Mouse (Mus musculus): Measurements from ENCODE around the gene Hist1h1a. TPM values are rescaled to one million over a fixed set of nuclear protein-coding genes. Genes with fewer than 3 reads are reported as not detected.

Gene Hist1h1a
- polyA plus RNA-seq, 1 experiment from 2014 or later, result 7.4 TPM

DNA sequence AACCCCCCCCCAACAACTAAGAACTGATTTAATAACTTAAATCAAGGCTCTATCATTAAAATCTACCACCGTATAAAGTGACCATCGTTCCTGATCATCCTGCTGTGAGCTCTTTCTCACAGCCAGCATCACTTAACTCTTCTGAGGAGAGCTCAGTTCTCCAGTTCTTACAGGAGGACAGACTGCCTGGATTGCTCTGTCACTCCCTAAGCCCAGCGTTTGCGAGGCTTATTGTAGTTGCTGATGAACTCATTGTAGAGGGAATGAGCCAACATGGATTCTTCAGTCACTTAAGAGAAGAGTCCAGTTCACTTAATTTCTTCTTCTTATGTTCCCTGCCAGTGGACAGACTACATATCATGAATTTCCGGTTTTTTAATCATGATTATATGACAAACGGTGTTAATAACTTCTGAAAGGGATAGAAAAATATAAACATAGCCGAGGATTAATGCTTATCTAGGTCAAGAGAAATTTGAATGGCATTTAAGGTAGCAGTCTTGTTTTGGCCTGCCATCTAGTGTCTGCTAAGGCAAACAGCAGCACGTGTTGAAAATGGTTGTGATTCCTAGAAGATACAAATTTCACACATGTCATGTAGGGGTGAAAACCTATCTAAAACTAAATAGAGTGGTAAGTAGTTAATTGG, 31.2 kb upstream of the Hist1h1a start:
- Histone ChIP-seq H3K9ac (replicated peaks) (no peak overlapping the region), H3K9me3 (no peaks in the 10 kb centered on the region), H3K4me2 (no peak overlapping the region), H3K36me3 (no peaks in the 10 kb centered on the region), H3K27me3 (no peaks in the 10 kb centered on the region), H3K4me1 (replicated peaks) (no peaks in the 10 kb centered on the region), H3K27ac (no peak overlapping the region), H3K4me3 (replicated peaks) (no peak overlapping the region)
- WGBS, result 29% methylated on average over 8 of the region's 8 CpGs
- ATAC-seq (ENCODE audit: insufficient number of reproducible peaks, insufficient read depth, low FRiP score, low TSS enrichment, low read depth), result no peak

GRCm38 (mm10) chr13:23737091-23737490, 26.4 kb upstream of the Hist1h1a start:
- Histone ChIP-seq H3K27ac (no peak overlapping the region), H3K9me3 (no peaks in the 10 kb centered on the region), H3K27me3 (no peaks in the 10 kb centered on the region), H3K4me1 (replicated peaks) (peaks cover 9% of the 10 kb centered on the region), H3K4me3 (replicated peaks) (no peak overlapping the region), H3K4me2 (no peak overlapping the region), H3K36me3 (no peaks in the 10 kb centered on the region), H3K9ac (replicated peaks) (no peak overlapping the region)
- WGBS, result 85% methylated on average over 5 of the region's 5 CpGs
- no peak for ATAC-seq (ENCODE audit: insufficient number of reproducible peaks, insufficient read depth, low FRiP score, low TSS enrichment, low read depth)

- peak overlapping the region; percentile 99 for H3K27ac ChIP-seq
- ATAC-seq (ENCODE audit: insufficient number of reproducible peaks, insufficient read depth, low FRiP score, low TSS enrichment, low read depth), result no peak
- WGBS, result 26% methylated on average over 4 of the region's 4 CpGs
- H3K9me3 ChIP-seq, result no peaks in the 10 kb centered on the region
- H3K4me3 ChIP-seq (replicated peaks), result peak overlapping the region; percentile 59
- H3K36me3 ChIP-seq, result no peaks in the 10 kb centered on the region
- peak overlapping the region; percentile 86 for H3K4me2 ChIP-seq
- peaks cover 9% of the 10 kb centered on the region for H3K4me1 ChIP-seq (replicated peaks)
- peak overlapping the region; percentile 89 for H3K9ac ChIP-seq (replicated peaks)
- H3K27me3 ChIP-seq, result no peaks in the 10 kb centered on the region
Observed at GRCm38 (mm10) chr13:23738041-23738440, 25.4 kb upstream of the Hist1h1a start.

- Histone ChIP-seq H3K4me1 (replicated peaks) (peaks cover 9% of the 10 kb centered on the region), H3K9me3 (no peaks in the 10 kb centered on the region), H3K9ac (replicated peaks) (peak within 1 kb of the TSS; percentile 89), H3K27ac (peak within 1 kb of the TSS; percentile 99), H3K36me3 (no peaks in the 10 kb centered on the region), H3K4me2 (peak within 1 kb of the TSS; percentile 86), H3K27me3 (no peaks in the 10 kb centered on the region), H3K4me3 (replicated peaks) (peak within 1 kb of the TSS; percentile 59)
- WGBS, result 0% methylated on average over 35 of the region's 38 CpGs
- ATAC-seq (ENCODE audit: insufficient number of reproducible peaks, insufficient read depth, low FRiP score, low TSS enrichment, low read depth), result peak; percentile 95
Observed at GRCm38 (mm10) chr13:23738677-23739068, 24.8 kb upstream of the Hist1h1a start, which contains the start of gene Hist1h1c. Hist1h1c (plus strand) TSS chr13:23738808.

DNA sequence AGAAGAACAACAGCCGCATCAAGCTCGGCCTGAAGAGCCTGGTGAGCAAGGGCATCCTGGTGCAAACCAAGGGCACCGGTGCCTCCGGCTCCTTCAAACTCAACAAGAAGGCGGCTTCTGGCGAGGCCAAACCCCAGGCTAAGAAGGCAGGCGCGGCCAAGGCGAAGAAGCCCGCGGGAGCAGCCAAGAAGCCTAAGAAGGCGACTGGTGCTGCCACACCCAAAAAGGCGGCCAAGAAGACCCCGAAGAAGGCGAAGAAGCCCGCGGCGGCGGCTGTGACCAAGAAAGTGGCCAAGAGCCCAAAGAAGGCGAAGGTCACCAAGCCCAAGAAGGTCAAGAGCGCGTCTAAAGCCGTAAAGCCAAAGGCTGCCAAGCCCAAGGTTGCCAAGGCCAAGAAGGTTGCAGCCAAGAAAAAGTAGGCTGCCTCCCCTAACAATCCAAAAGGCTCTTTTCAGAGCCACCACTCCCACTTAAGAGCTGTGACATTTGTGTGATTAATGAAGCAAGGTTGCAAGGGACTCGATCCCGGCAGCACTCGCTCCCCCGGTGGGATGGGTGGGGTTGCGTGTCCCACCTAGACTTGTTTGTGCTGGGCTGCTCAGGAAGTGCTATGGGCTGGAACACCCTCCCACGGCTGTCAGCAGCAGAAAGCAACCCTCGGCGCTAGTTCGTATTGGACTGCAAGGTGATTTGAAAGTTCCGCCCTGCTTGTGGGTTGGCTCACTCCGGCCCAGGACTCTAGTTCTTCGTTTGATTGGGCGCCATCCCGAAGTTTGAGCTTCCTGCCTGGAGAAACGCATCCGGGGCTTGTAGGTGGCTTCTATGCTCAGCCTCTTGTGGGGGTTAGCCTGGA, 24.2 kb upstream of the Hist1h1a start:
- peaks cover 14% of the 10 kb centered on the region for H3K4me1 ChIP-seq (replicated peaks)
- no peaks in the 10 kb centered on the region for H3K27me3 ChIP-seq
- H3K9me3 ChIP-seq, result no peaks in the 10 kb centered on the region
- H3K9ac ChIP-seq (replicated peaks), result peak overlapping the region; percentile 89
- H3K27ac ChIP-seq, result peak overlapping the region; percentile 99
- H3K36me3 ChIP-seq, result no peaks in the 10 kb centered on the region
- ATAC-seq (ENCODE audit: insufficient number of reproducible peaks, insufficient read depth, low FRiP score, low TSS enrichment, low read depth), result peak; percentile 92
- WGBS, result under 1% methylated on average over 39 of the region's 39 CpGs
- peak overlapping the region; percentile 59 for H3K4me3 ChIP-seq (replicated peaks)
- H3K4me2 ChIP-seq, result peak overlapping the region; percentile 86

GRCm38 (mm10) chr13:23739922-23740252, 23.6 kb upstream of the Hist1h1a start:
- H3K4me3 ChIP-seq (replicated peaks), result peak overlapping the region; percentile 59
- peak overlapping the region; percentile 99 for H3K27ac ChIP-seq
- H3K27me3 ChIP-seq, result no peaks in the 10 kb centered on the region
- ATAC-seq (ENCODE audit: insufficient number of reproducible peaks, insufficient read depth, low FRiP score, low TSS enrichment, low read depth), result no peak
- H3K4me2 ChIP-seq, result peak overlapping the region; percentile 86
- peak overlapping the region; percentile 89 for H3K9ac ChIP-seq (replicated peaks)
- no peaks in the 10 kb centered on the region for H3K36me3 ChIP-seq
- H3K9me3 ChIP-seq, result no peaks in the 10 kb centered on the region
- WGBS, result 2% methylated on average over 14 of the region's 14 CpGs
- peaks cover 18% of the 10 kb centered on the region for H3K4me1 ChIP-seq (replicated peaks)

- ATAC-seq (ENCODE audit: insufficient number of reproducible peaks, insufficient read depth, low FRiP score, low TSS enrichment, low read depth), result no peak
- Histone ChIP-seq H3K27ac (peak overlapping the region; percentile 99), H3K9me3 (no peaks in the 10 kb centered on the region), H3K4me1 (replicated peaks) (peaks cover 18% of the 10 kb centered on the region), H3K9ac (replicated peaks) (peak overlapping the region; percentile 89), H3K4me3 (replicated peaks) (peak overlapping the region; percentile 59), H3K4me2 (peak overlapping the region; percentile 86), H3K27me3 (no peaks in the 10 kb centered on the region), H3K36me3 (no peaks in the 10 kb centered on the region)
- WGBS, result 36% methylated on average over 13 of the region's 13 CpGs
Observed at GRCm38 (mm10) chr13:23740256-23740840, 23.1 kb upstream of the Hist1h1a start.

GRCm38 (mm10) chr13:23740910-23741309, 22.6 kb upstream of the Hist1h1a start:
- H3K4me2 ChIP-seq, result peak overlapping the region; percentile 86
- no peaks in the 10 kb centered on the region for H3K9me3 ChIP-seq
- no peaks in the 10 kb centered on the region for H3K27me3 ChIP-seq
- no peaks in the 10 kb centered on the region for H3K36me3 ChIP-seq
- peak overlapping the region; percentile 89 for H3K9ac ChIP-seq (replicated peaks)
- no peak for ATAC-seq (ENCODE audit: insufficient number of reproducible peaks, insufficient read depth, low FRiP score, low TSS enrichment, low read depth)
- H3K27ac ChIP-seq, result peak overlapping the region; percentile 99
- WGBS, result 65% methylated on average over 5 of the region's 5 CpGs
- peaks cover 18% of the 10 kb centered on the region for H3K4me1 ChIP-seq (replicated peaks)
- peak overlapping the region; percentile 59 for H3K4me3 ChIP-seq (replicated peaks)

DNA sequence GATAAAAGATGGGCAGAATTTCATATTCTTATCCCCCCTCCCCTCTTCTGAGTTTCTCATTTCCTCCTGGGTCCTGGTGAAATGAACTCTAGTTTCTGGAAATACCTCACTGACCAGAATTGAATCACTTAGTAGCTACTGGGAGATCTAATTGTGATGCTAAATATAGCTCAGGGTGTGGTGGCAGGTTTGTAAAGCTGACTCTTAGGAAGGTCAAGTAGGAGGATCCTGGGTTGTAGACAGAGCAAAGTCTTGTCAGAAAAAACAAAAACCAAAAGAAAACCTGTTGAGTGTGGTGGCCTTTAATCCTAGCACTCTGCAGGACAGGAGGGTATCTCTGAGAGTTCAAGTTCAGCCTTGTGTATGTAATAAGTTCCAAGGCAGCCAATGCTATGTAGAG, 21.5 kb upstream of the Hist1h1a start:
- H3K27ac ChIP-seq, result no peak overlapping the region
- no peak for ATAC-seq (ENCODE audit: insufficient number of reproducible peaks, insufficient read depth, low FRiP score, low TSS enrichment, low read depth)

DNA sequence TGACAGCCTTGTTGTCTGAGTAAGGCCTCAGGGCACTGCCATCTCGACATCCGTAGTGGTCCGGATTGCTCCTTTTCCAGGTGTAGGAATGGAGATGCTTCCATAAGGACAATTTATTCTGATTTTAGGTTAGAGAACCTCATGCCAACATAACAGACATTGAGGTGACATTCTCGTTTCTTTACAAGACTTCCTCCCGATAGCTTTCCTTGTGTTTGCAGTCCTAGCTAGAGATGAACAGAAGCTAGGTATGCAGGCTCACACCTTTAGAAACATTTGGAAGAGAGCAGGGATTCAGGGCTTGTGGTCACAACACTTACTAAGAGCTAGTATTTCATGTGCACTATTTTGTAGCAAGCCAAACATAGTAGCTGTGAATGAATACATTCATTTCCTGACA, 20.3 kb upstream of the Hist1h1a start:
- H3K36me3 ChIP-seq, result no peaks in the 10 kb centered on the region
- H3K4me3 ChIP-seq (replicated peaks), result no peak overlapping the region
- H3K4me2 ChIP-seq, result no peak overlapping the region
- 83% methylated on average over 5 of the region's 5 CpGs for WGBS
- H3K9ac ChIP-seq (replicated peaks), result no peak overlapping the region
- ATAC-seq (ENCODE audit: insufficient number of reproducible peaks, insufficient read depth, low FRiP score, low TSS enrichment, low read depth), result no peak
- H3K27me3 ChIP-seq, result no peaks in the 10 kb centered on the region
- no peaks in the 10 kb centered on the region for H3K9me3 ChIP-seq
- peaks cover 29% of the 10 kb centered on the region for H3K4me1 ChIP-seq (replicated peaks)
- peak overlapping the region; percentile 66 for H3K27ac ChIP-seq

More for the DNA sequence above, 21.5 kb upstream of the Hist1h1a start:
- Histone ChIP-seq H3K4me3 (replicated peaks) (no peak overlapping the region), H3K4me1 (replicated peaks) (peaks cover 18% of the 10 kb centered on the region), H3K4me2 (no peak overlapping the region), H3K27me3 (no peaks in the 10 kb centered on the region), H3K36me3 (no peaks in the 10 kb centered on the region), H3K9me3 (no peaks in the 10 kb centered on the region), H3K9ac (replicated peaks) (no peak overlapping the region)

GRCm38 (mm10) chr13:23743963-23744362, 19.5 kb upstream of the Hist1h1a start:
- H3K4me2 ChIP-seq, result peak overlapping the region; percentile 66
- H3K4me1 ChIP-seq (replicated peaks), result peaks cover 34% of the 10 kb centered on the region
- ATAC-seq (ENCODE audit: insufficient number of reproducible peaks, insufficient read depth, low FRiP score, low TSS enrichment, low read depth), result no peak
- no peaks in the 10 kb centered on the region for H3K36me3 ChIP-seq
- peak overlapping the region; percentile 43 for H3K4me3 ChIP-seq (replicated peaks)
- peak overlapping the region; percentile 61; the same call in 1 of the 2 replicates for H3K9ac ChIP-seq (replicated peaks)
- no peaks in the 10 kb centered on the region for H3K27me3 ChIP-seq
- H3K9me3 ChIP-seq, result no peaks in the 10 kb centered on the region
- H3K27ac ChIP-seq, result peak overlapping the region; percentile 99
- 42% methylated on average over 4 of the region's 4 CpGs for WGBS
